Mouse (Mus musculus): ENCODE measurements around the gene Ifit1bl2. TPM values are rescaled to one million over a fixed set of nuclear protein-coding genes. Genes with fewer than 3 reads are reported as not detected.
A peak's percentile ranks its signal among the peaks of the same experiment; 100 is the strongest.
"Not testable (repeated sequence)": the region's sequence is repeated elsewhere in the genome, so short reads cannot be mapped to it uniquely, and the experiment has no call there.

Gene Ifit1bl2
- polyA plus RNA-seq, 1 experiment from 2014 or later: 0.30 TPM

- no peak for ATAC-seq (ENCODE audit: low read depth)
- 57% methylated on average over 2 of the region's 2 CpGs for WGBS (ENCODE audit: insufficient replicate concordance)
Observed at GRCm38 (mm10) chr19:34598341-34598740, 42.2 kb downstream of the Ifit1bl2 start.

DNA sequence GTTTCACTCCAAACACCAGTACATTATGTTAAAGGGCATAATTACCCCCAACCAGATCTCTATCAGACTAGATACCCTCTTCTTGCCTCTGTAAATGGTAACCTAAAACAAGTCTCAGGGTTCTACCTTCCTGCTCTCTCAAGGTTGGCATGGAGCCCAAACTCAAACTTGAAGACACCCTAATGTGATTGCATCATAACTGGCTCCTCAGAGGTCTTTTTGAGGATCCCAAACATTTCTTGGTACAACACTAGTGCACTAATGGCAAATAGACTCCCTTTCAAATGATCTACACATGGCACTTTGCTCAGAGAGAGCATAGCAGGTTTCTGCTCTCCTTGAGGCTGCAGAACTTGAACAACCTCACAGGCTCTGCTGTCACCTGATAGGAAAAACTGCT is 43.7 kb downstream of the Ifit1bl2 start:
- H3K9ac ChIP-seq (ENCODE audit: low read depth, low read length): no peak overlapping the region
- H3K27me3 ChIP-seq (ENCODE audit: control insufficient read depth, insufficient read depth, low read depth, low read length): no peaks in the 10 kb centered on the region
- H3K4me3 ChIP-seq (ENCODE audit: low read depth, low read length): no peak overlapping the region
- H3K4me2 ChIP-seq (ENCODE audit: low read depth, low read length): no peak overlapping the region
- ATAC-seq (ENCODE audit: low read depth): no peak
- no peaks in the 10 kb centered on the region for H3K36me3 ChIP-seq (ENCODE audit: control insufficient read depth, insufficient read depth)
- H3K9me3 ChIP-seq (replicated peaks; ENCODE audit: control insufficient read depth, low read length): no peaks in the 10 kb centered on the region
- no peak overlapping the region for H3K27ac ChIP-seq (ENCODE audit: low read length)
- no peaks in the 10 kb centered on the region for H3K4me1 ChIP-seq (ENCODE audit: control insufficient read depth, low read depth, low read length)

More at GRCm38 (mm10) chr19:34598341-34598740, 42.2 kb downstream of the Ifit1bl2 start:
- Histone ChIP-seq H3K9me3 (replicated peaks; ENCODE audit: control insufficient read depth, low read length) (no peaks in the 10 kb centered on the region), H3K36me3 (ENCODE audit: control insufficient read depth, insufficient read depth) (no peaks in the 10 kb centered on the region), H3K4me2 (ENCODE audit: low read depth, low read length) (no peak overlapping the region), H3K9ac (ENCODE audit: low read depth, low read length) (no peak overlapping the region), H3K27ac (ENCODE audit: low read length) (no peak overlapping the region), H3K4me3 (ENCODE audit: low read depth, low read length) (no peak overlapping the region), H3K4me1 (ENCODE audit: control insufficient read depth, low read depth, low read length) (no peaks in the 10 kb centered on the region), H3K27me3 (ENCODE audit: control insufficient read depth, insufficient read depth, low read depth, low read length) (no peaks in the 10 kb centered on the region)

- H3K4me3 ChIP-seq (ENCODE audit: low read depth, low read length); H3K27ac ChIP-seq (ENCODE audit: low read length); ATAC-seq (ENCODE audit: low read depth); H3K4me2 ChIP-seq (ENCODE audit: low read depth, low read length); H3K27me3 ChIP-seq (ENCODE audit: control insufficient read depth, insufficient read depth, low read depth, low read length); H3K9ac ChIP-seq (ENCODE audit: low read depth, low read length); H3K36me3 ChIP-seq (ENCODE audit: control insufficient read depth, insufficient read depth); H3K9me3 ChIP-seq (replicated peaks; ENCODE audit: control insufficient read depth, low read length); H3K4me1 ChIP-seq (ENCODE audit: control insufficient read depth, low read depth, low read length): not testable (repeated sequence)
- 56% methylated on average over 3 of the region's 3 CpGs for WGBS (ENCODE audit: insufficient replicate concordance)
Observed at GRCm38 (mm10) chr19:34594523-34594922, 46.0 kb downstream of the Ifit1bl2 start.

GRCm38 (mm10) chr19:34593456-34593855 is 47.1 kb downstream of the Ifit1bl2 start:
- WGBS (ENCODE audit: insufficient replicate concordance): 59% methylated on average over 2 of the region's 2 CpGs
- no peaks in the 10 kb centered on the region for H3K4me1 ChIP-seq (ENCODE audit: control insufficient read depth, low read depth, low read length)
- H3K9me3 ChIP-seq (replicated peaks; ENCODE audit: control insufficient read depth, low read length): no peaks in the 10 kb centered on the region

GRCm38 (mm10) chr19:34588959-34589358 is 51.6 kb downstream of the Ifit1bl2 start:
- ATAC-seq (ENCODE audit: low read depth): no peak
- Histone ChIP-seq H3K9me3 (replicated peaks; ENCODE audit: control insufficient read depth, low read length) (no peaks in the 10 kb centered on the region), H3K4me1 (ENCODE audit: control insufficient read depth, low read depth, low read length) (no peaks in the 10 kb centered on the region), H3K27ac (ENCODE audit: low read length) (no peak overlapping the region), H3K27me3 (ENCODE audit: control insufficient read depth, insufficient read depth, low read depth, low read length) (no peaks in the 10 kb centered on the region), H3K9ac (ENCODE audit: low read depth, low read length) (no peak overlapping the region), H3K4me2 (ENCODE audit: low read depth, low read length) (no peak overlapping the region), H3K36me3 (ENCODE audit: control insufficient read depth, insufficient read depth) (no peaks in the 10 kb centered on the region), H3K4me3 (ENCODE audit: low read depth, low read length) (no peak overlapping the region)

More at GRCm38 (mm10) chr19:34593456-34593855, 47.1 kb downstream of the Ifit1bl2 start:
- Histone ChIP-seq H3K36me3 (ENCODE audit: control insufficient read depth, insufficient read depth) (no peaks in the 10 kb centered on the region), H3K4me3 (ENCODE audit: low read depth, low read length) (no peak overlapping the region), H3K9ac (ENCODE audit: low read depth, low read length) (no peak overlapping the region), H3K27me3 (ENCODE audit: control insufficient read depth, insufficient read depth, low read depth, low read length) (no peaks in the 10 kb centered on the region), H3K4me2 (ENCODE audit: low read depth, low read length) (no peak overlapping the region), H3K27ac (ENCODE audit: low read length) (no peak overlapping the region)
- no peak for ATAC-seq (ENCODE audit: low read depth)

- H3K4me1 ChIP-seq (ENCODE audit: control insufficient read depth, low read depth, low read length); H3K9me3 ChIP-seq (replicated peaks; ENCODE audit: control insufficient read depth, low read length); H3K36me3 ChIP-seq (ENCODE audit: control insufficient read depth, insufficient read depth); H3K27me3 ChIP-seq (ENCODE audit: control insufficient read depth, insufficient read depth, low read depth, low read length); H3K4me3 ChIP-seq (ENCODE audit: low read depth, low read length); H3K4me2 ChIP-seq (ENCODE audit: low read depth, low read length); H3K27ac ChIP-seq (ENCODE audit: low read length); ATAC-seq (ENCODE audit: low read depth); H3K9ac ChIP-seq (ENCODE audit: low read depth, low read length): not testable (repeated sequence)
- 54% methylated on average over 6 of the region's 12 CpGs for WGBS (ENCODE audit: insufficient replicate concordance)
Observed at GRCm38 (mm10) chr19:34587898-34588692, 52.4 kb downstream of the Ifit1bl2 start.

- not testable (repeated sequence) for H3K27me3 ChIP-seq (ENCODE audit: control insufficient read depth, insufficient read depth, low read depth, low read length); H3K9me3 ChIP-seq (replicated peaks; ENCODE audit: control insufficient read depth, low read length); H3K27ac ChIP-seq (ENCODE audit: low read length); H3K4me3 ChIP-seq (ENCODE audit: low read depth, low read length); ATAC-seq (ENCODE audit: low read depth); H3K36me3 ChIP-seq (ENCODE audit: control insufficient read depth, insufficient read depth); H3K4me1 ChIP-seq (ENCODE audit: control insufficient read depth, low read depth, low read length); H3K9ac ChIP-seq (ENCODE audit: low read depth, low read length); H3K4me2 ChIP-seq (ENCODE audit: low read depth, low read length)
- WGBS (ENCODE audit: insufficient replicate concordance): 49% methylated on average over 5 of the region's 5 CpGs
Observed at GRCm38 (mm10) chr19:34585740-34586458, 54.6 kb downstream of the Ifit1bl2 start.

- not testable (repeated sequence) for H3K27me3 ChIP-seq (ENCODE audit: control insufficient read depth, insufficient read depth, low read depth, low read length); H3K4me1 ChIP-seq (ENCODE audit: control insufficient read depth, low read depth, low read length); H3K9me3 ChIP-seq (replicated peaks; ENCODE audit: control insufficient read depth, low read length); H3K27ac ChIP-seq (ENCODE audit: low read length); H3K36me3 ChIP-seq (ENCODE audit: control insufficient read depth, insufficient read depth); H3K4me3 ChIP-seq (ENCODE audit: low read depth, low read length); H3K4me2 ChIP-seq (ENCODE audit: low read depth, low read length); H3K9ac ChIP-seq (ENCODE audit: low read depth, low read length)
- 25% methylated on average over 2 of the region's 2 CpGs for WGBS (ENCODE audit: insufficient replicate concordance)
- peak; percentile 70 for ATAC-seq (ENCODE audit: low read depth)
Observed at GRCm38 (mm10) chr19:34583126-34583766, 57.3 kb downstream of the Ifit1bl2 start, which contains the start of gene Ifit3. Gene Ifit3, plus strand, starts transcription at chr19:34583531.

DNA sequence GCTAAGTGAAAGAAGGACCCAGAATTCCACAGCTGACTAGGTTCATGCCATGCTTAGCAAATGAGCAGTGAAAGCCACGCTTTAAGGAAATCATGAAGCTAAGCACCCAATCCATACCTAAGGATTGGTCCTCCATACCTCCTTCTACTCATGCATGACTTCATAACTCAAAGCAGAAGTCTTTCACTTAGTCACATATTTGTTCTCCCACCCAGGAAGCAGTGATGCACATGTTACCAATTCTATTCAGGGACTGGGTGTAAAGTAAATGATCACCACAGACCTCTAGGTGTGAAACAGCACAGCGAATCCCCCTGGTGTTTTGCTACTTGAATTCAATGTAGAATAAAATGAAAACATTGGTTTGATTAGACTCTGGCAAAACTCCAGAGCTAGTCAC is 57.8 kb downstream of the Ifit1bl2 start:
- not testable (repeated sequence) for H3K27ac ChIP-seq (ENCODE audit: low read length)
- 68% methylated on average over 2 of the region's 2 CpGs for whole genome bisulfite sequencing (ENCODE audit: insufficient replicate concordance)

More for the DNA sequence above, 57.8 kb downstream of the Ifit1bl2 start:
- H3K9ac ChIP-seq (ENCODE audit: low read depth, low read length); H3K36me3 ChIP-seq (ENCODE audit: control insufficient read depth, insufficient read depth); H3K27me3 ChIP-seq (ENCODE audit: control insufficient read depth, insufficient read depth, low read depth, low read length); ATAC-seq (ENCODE audit: low read depth); H3K4me2 ChIP-seq (ENCODE audit: low read depth, low read length); H3K9me3 ChIP-seq (replicated peaks; ENCODE audit: control insufficient read depth, low read length); H3K4me3 ChIP-seq (ENCODE audit: low read depth, low read length); H3K4me1 ChIP-seq (ENCODE audit: control insufficient read depth, low read depth, low read length): not testable (repeated sequence)
